Mouse (Mus musculus): ENCODE measurements around the gene Mycbp. TPM values are rescaled to one million over a fixed set of nuclear protein-coding genes. Genes with fewer than 3 reads are reported as not detected.

Gene Mycbp
- polyA plus RNA-seq, 2 experiments = 16.3 to 61.0 TPM

- Histone ChIP-seq H3K4me1 (replicated peaks; ENCODE audit: control insufficient read depth in 2 of 2, insufficient read depth in 2 of 2, low read length in 1 of 2) (peaks cover 0 to 5% of the 10 kb centered on the region in 2 experiments; a peak in 1 of 4 replicates), H3K9ac (replicated peaks) (no peak overlapping the region), H3K27me3 (ENCODE audit: control insufficient read depth, insufficient read depth, low read length) (no peaks in the 10 kb centered on the region; the same call in none of the 2 replicates), H3K27ac (no peak overlapping the region), H3K4me3 (ENCODE audit: insufficient read depth in 1 of 2, low read depth in 2 of 2, low read length in 2 of 2) (no peak overlapping the region), H3K4me2 (ENCODE audit: low read depth) (no peak overlapping the region), H3K36me3 (replicated peaks; ENCODE audit: control insufficient read depth, insufficient read depth, low read depth) (no peaks in the 10 kb centered on the region), H3K9me3 (ENCODE audit: control insufficient read depth, low read length) (no peaks in the 10 kb centered on the region)
- no peak for TF ChIP-seq EP300 (IDR thresholded peaks at IDR 0.05; ENCODE audit: low read depth)
- TF ChIP-seq CTCF (IDR thresholded peaks at IDR 0.05; ENCODE audit: low read depth) = no peak
- 46% methylated on average over 4 of the region's 4 CpGs for WGBS (ENCODE audit: insufficient replicate concordance)
- DNase-seq (ENCODE audit: low read depth in 3 of 3, low spot score in 3 of 3) (no peak), ATAC-seq (ENCODE audit: insufficient read depth) (no peak)
These were observed 56.3 kb downstream of the Mycbp start for GRCm38 (mm10) chr4:123960955-123961354.

Other genes starting within 250 kb of the Mycbp start
- 12.2 and 15.1 TPM in 2 replicates for gene Macf1, start 220.5 kb upstream of the Mycbp start, polyA plus RNA-seq (2012; rRNA removed)
- 12.9 and 13.4 TPM in 2 replicates for gene Macf1, start 220.5 kb upstream of the Mycbp start, polyA plus RNA-seq (2014; fragmentation: Nextera tagmentation; extraction: Ambion mirVana)
- 65.8 and 108 TPM in 2 replicates for gene Ndufs5, start 186.6 kb upstream of the Mycbp start, polyA plus RNA-seq (2012; rRNA removed)
- 188 and 189 TPM in 2 replicates for gene Ndufs5, start 186.6 kb upstream of the Mycbp start, polyA plus RNA-seq (2014; fragmentation: Nextera tagmentation; extraction: Ambion mirVana)
- gene Akirin1, start 154.5 kb upstream of the Mycbp start, polyA plus RNA-seq (2012; rRNA removed) = 11.1 and 15.6 TPM in 2 replicates
- 24.5 and 25.5 TPM in 2 replicates for gene Akirin1, start 154.5 kb upstream of the Mycbp start, polyA plus RNA-seq (2014; fragmentation: Nextera tagmentation; extraction: Ambion mirVana)
- not detected in 2 replicates for gene Rhbdl2, start 117.0 kb upstream of the Mycbp start, polyA plus RNA-seq (2012; rRNA removed)
- not detected in 2 replicates for gene Rhbdl2, start 117.0 kb upstream of the Mycbp start, polyA plus RNA-seq (2014; fragmentation: Nextera tagmentation; extraction: Ambion mirVana)
- not detected in 2 replicates for gene 4933427I04Rik, start 45.2 kb upstream of the Mycbp start, polyA plus RNA-seq (2012; rRNA removed)
- not detected in 2 replicates for gene 4933427I04Rik, start 45.2 kb upstream of the Mycbp start, polyA plus RNA-seq (2014; fragmentation: Nextera tagmentation; extraction: Ambion mirVana)
- gene Rragc, start 12.6 kb downstream of the Mycbp start, polyA plus RNA-seq (2012; rRNA removed) = 12.8 and 17.4 TPM in 2 replicates
- gene Rragc, start 12.6 kb downstream of the Mycbp start, polyA plus RNA-seq (2014; fragmentation: Nextera tagmentation; extraction: Ambion mirVana) = 18.4 and 19.8 TPM in 2 replicates
- gene 4930535I16Rik, start 13.2 kb downstream of the Mycbp start, polyA plus RNA-seq (2012; rRNA removed) = not detected in 2 replicates
- gene 4930535I16Rik, start 13.2 kb downstream of the Mycbp start, polyA plus RNA-seq (2014; fragmentation: Nextera tagmentation; extraction: Ambion mirVana) = not detected in 2 replicates

All from liver, embryonic 14.5 days (tissue).